Mouse (Mus musculus) limb, embryonic 12.5 days (tissue): ENCODE results near the gene Ttc4. TPM values are rescaled to one million over a fixed set of nuclear protein-coding genes. Genes with fewer than 3 reads are reported as not detected.
A peak's percentile ranks its signal among the peaks of the same experiment; 100 is the strongest.

Experiments used
- ATAC-seq: fragments of 200-750 bp; cut with Nextera tagmentation; 2 replicates; pipeline ENCODE4 v1.8.0; 2017; ENCODE audit warnings: low read depth, moderate TSS enrichment; ENCODE audit not compliant: insufficient number of reproducible peaks, insufficient read depth, low FRiP score, low TSS enrichment
- H3K27ac ChIP-seq: fragments of 300-500 bp; sonication (generic); 2 replicates; pipeline ENCODE4 v1.5.1; 2016; ENCODE audit warnings: mild to moderate bottlenecking, moderate library complexity
- H3K27me3 ChIP-seq: fragments of 300-500 bp; sonication (generic); 2 replicates; pipeline ENCODE4 v1.6.1; 2016; ENCODE audit warnings: mild to moderate bottlenecking, moderate library complexity
- H3K36me3 ChIP-seq: fragments of 300-500 bp; sonication (generic); 2 replicates; pipeline ENCODE4 v1.6.1; 2016; ENCODE audit warnings: mild to moderate bottlenecking, moderate library complexity
- H3K4me1 ChIP-seq: fragments of 300-500 bp; sonication (generic); replicated peaks from 2 replicates; pipeline ENCODE4 v1.6.1; 2016
- H3K4me2 ChIP-seq: fragments of 300-500 bp; sonication (generic); 2 replicates; pipeline ENCODE4 v1.6.1; 2016; ENCODE audit warnings: mild to moderate bottlenecking, moderate library complexity
- H3K4me3 ChIP-seq: fragments of 300-500 bp; sonication (generic); replicated peaks from 2 replicates; pipeline ENCODE4 v1.5.1; 2016; ENCODE audit warnings: mild to moderate bottlenecking
- H3K9ac ChIP-seq: fragments of 300-500 bp; sonication (generic); replicated peaks from 2 replicates; pipeline ENCODE4 v1.6.1; 2016; ENCODE audit warnings: mild to moderate bottlenecking, moderate library complexity
- H3K9me3 ChIP-seq: fragments of 300-500 bp; sonication (generic); 2 replicates; pipeline ENCODE4 v1.6.1; 2016; ENCODE audit warnings: mild to moderate bottlenecking, moderate library complexity
- WGBS: fragments of 180-500 bp; shearing (Covaris S2); methylation state at CpG from one replicate; pipeline ENCODE4 v1.1.7; 2016; 5-methylcytosine and 5-hydroxymethylcytosine counted together
- polyA plus RNA-seq: library from polyadenylated mRNA; unstranded; fragments of >200 nt; fragmentation: Nextera tagmentation; extraction: Ambion mirVana; gene quantifications from 2 replicates; pipeline ENCODE4 v1.2.1, GENCODE M21; 2016

Ttc4 gene
- 107 and 122 TPM in 2 replicates for polyA plus RNA-seq

GRCm38 (mm10) chr4:106678442-106679118 lies at the start of gene Ttc4:
Ttc4 (minus strand) TSS chr4:106678944.
- ATAC-seq = peak; percentile 96
- H3K4me3 ChIP-seq = peak within 1 kb of the TSS; percentile 87
- H3K4me1 ChIP-seq = peaks cover 5% of the 10 kb centered on the region
- peak within 1 kb of the TSS; percentile 83 for H3K9ac ChIP-seq
- H3K27ac ChIP-seq = peak within 1 kb of the TSS; percentile 69; the same call in 1 of the 2 replicates
- no peaks in the 10 kb centered on the region for H3K9me3 ChIP-seq
- WGBS = under 1% methylated on average over 43 of the region's 43 CpGs
- peaks cover 35% of the 10 kb centered on the region for H3K36me3 ChIP-seq
- H3K4me2 ChIP-seq = peak within 1 kb of the TSS; percentile 75
- H3K27me3 ChIP-seq = no peaks in the 10 kb centered on the region

GRCm38 (mm10) chr4:106720631-106721030 lies 41.9 kb upstream of the Ttc4 start:
- Histone ChIP-seq H3K27me3 (no peaks in the 10 kb centered on the region), H3K36me3 (no peaks in the 10 kb centered on the region), H3K9ac (no peak overlapping the region), H3K9me3 (no peaks in the 10 kb centered on the region), H3K4me1 (no peaks in the 10 kb centered on the region), H3K4me2 (no peak overlapping the region), H3K4me3 (no peak overlapping the region), H3K27ac (no peak overlapping the region)
- 92% methylated on average over 4 of the region's 4 CpGs for WGBS
- ATAC-seq = no peak

DNA sequence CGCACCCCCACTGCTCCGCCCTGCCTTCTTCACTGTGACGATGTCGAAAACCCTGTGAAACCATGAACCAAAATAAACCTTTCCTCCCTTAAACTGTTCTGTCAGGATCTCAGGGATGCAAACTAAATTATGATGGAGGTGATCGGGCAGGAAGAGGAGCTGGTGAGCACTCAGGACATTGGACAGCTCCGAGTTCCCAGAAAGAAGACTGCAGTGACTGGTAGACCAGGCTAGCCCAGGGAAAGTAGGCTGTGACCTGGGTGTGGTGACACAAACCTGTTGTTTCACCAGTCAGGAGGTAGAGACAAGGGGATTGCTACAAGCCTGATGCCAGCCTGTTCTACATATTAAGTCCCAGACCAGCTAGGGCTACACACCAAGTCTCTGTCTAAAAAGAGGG lies 34.9 kb upstream of the Ttc4 start:
- H3K9ac ChIP-seq = no peak overlapping the region
- H3K36me3 ChIP-seq = no peaks in the 10 kb centered on the region
- 0 out of 2 replicates have a peak, but pooled peaks cover 3% of the 10 kb centered on the region for H3K27me3 ChIP-seq
- H3K27ac ChIP-seq = no peak overlapping the region
- no peak overlapping the region for H3K4me3 ChIP-seq
- no peak overlapping the region for H3K4me2 ChIP-seq
- WGBS = 89% methylated on average over 6 of the region's 6 CpGs
- ATAC-seq = no peak
- H3K4me1 ChIP-seq = no peaks in the 10 kb centered on the region
- no peaks in the 10 kb centered on the region for H3K9me3 ChIP-seq

DNA sequence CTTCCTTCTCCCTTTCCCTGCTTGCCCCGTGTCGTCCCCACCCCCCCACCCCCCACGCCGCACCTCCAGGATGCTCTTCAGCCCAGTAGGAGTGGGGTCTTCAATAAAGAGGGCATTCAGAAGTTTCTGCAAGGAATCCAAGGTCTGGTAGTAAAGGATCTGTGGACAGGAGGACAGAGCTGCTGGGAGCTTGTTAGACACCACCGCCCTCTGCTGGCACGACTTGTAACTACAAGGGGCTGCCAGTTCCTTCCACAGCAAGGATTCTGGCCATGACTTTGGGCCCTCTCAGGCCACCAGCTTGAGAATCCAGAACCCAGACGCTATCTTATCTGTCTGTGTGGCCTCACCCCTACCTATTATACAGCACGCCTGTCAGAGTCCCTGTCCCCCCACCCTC lies 29.7 kb upstream of the Ttc4 start:
- H3K4me2 ChIP-seq = peak overlapping the region; percentile 41
- no peaks in the 10 kb centered on the region for H3K4me1 ChIP-seq
- H3K36me3 ChIP-seq = no peaks in the 10 kb centered on the region
- H3K4me3 ChIP-seq = no peak overlapping the region
- no peak overlapping the region for H3K27ac ChIP-seq
- ATAC-seq = no peak
- H3K9me3 ChIP-seq = no peaks in the 10 kb centered on the region
- H3K27me3 ChIP-seq = peaks cover 3% of the 10 kb centered on the region; the same call in 1 of the 2 replicates
- 4% methylated on average over 8 of the region's 8 CpGs for WGBS
- H3K9ac ChIP-seq = no peak overlapping the region

- no peak; the same call in 1 of the 2 replicates for ATAC-seq
- Histone ChIP-seq H3K27me3 (peaks cover 4% of the 10 kb centered on the region), H3K27ac (no peak overlapping the region), H3K4me2 (peak overlapping the region; percentile 41), H3K4me3 (no peak overlapping the region), H3K4me1 (no peaks in the 10 kb centered on the region), H3K9ac (no peak overlapping the region), H3K9me3 (no peaks in the 10 kb centered on the region), H3K36me3 (no peaks in the 10 kb centered on the region)
- 48% methylated on average over 5 of the region's 5 CpGs for WGBS
Observed at GRCm38 (mm10) chr4:106707957-106708356, 29.2 kb upstream of the Ttc4 start.

GRCm38 (mm10) chr4:106705096-106705665 lies 26.4 kb upstream of the Ttc4 start:
- H3K4me1 ChIP-seq = peaks cover 13% of the 10 kb centered on the region
- no peak overlapping the region for H3K4me2 ChIP-seq
- H3K27me3 ChIP-seq = peaks cover 10% of the 10 kb centered on the region
- no peak overlapping the region for H3K27ac ChIP-seq
- ATAC-seq = no peak
- no peaks in the 10 kb centered on the region for H3K36me3 ChIP-seq
- no peak overlapping the region; the same call in 1 of the 2 replicates for H3K9ac ChIP-seq
- H3K4me3 ChIP-seq = no peak overlapping the region
- no peaks in the 10 kb centered on the region for H3K9me3 ChIP-seq
- WGBS = 58% methylated on average over 8 of the region's 8 CpGs

DNA sequence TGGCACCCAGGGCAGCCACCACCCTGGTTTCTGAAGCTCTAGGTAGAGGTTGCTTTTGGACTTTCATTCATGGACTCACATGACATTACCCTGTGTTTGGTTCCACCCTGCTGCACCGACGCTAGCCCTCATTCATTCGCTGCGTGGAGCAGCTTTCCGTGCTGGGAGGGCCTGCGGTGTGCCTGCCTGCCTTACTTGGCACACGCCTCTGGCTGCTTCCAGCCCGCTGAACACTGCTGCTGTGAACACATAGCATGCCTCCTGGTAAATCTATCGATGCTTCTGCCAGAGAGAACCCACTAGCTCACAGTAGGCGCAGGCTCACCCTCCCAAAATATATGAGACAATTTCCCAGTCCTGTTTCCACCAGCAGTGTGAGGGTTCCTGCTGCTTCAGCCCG lies 25.7 kb upstream of the Ttc4 start:
- 77% methylated on average over 11 of the region's 11 CpGs for WGBS
- no peak overlapping the region for H3K4me3 ChIP-seq
- H3K4me1 ChIP-seq = peaks cover 20% of the 10 kb centered on the region
- no peak overlapping the region for H3K27ac ChIP-seq
- H3K9ac ChIP-seq = no peak overlapping the region
- no peak for ATAC-seq
- peaks cover 7% of the 10 kb centered on the region for H3K27me3 ChIP-seq
- no peak overlapping the region for H3K4me2 ChIP-seq
- H3K36me3 ChIP-seq = no peaks in the 10 kb centered on the region
- H3K9me3 ChIP-seq = no peaks in the 10 kb centered on the region

GRCm38 (mm10) chr4:106703956-106704355 lies 25.2 kb upstream of the Ttc4 start:
- H3K4me1 ChIP-seq = peaks cover 20% of the 10 kb centered on the region
- H3K27ac ChIP-seq = no peak overlapping the region
- H3K4me3 ChIP-seq = no peak overlapping the region
- no peak for ATAC-seq
- H3K9me3 ChIP-seq = no peaks in the 10 kb centered on the region
- WGBS = 79% methylated on average over 10 of the region's 10 CpGs
- no peak overlapping the region for H3K4me2 ChIP-seq
- no peaks in the 10 kb centered on the region for H3K36me3 ChIP-seq
- peaks cover 6% of the 10 kb centered on the region for H3K27me3 ChIP-seq
- H3K9ac ChIP-seq = no peak overlapping the region

- no peak for ATAC-seq
- Histone ChIP-seq H3K9ac (no peak overlapping the region), H3K4me2 (peak overlapping the region; percentile 28), H3K4me1 (peaks cover 20% of the 10 kb centered on the region), H3K27me3 (peaks cover 12% of the 10 kb centered on the region), H3K4me3 (no peak overlapping the region), H3K27ac (peak overlapping the region; percentile 51), H3K9me3 (no peaks in the 10 kb centered on the region), H3K36me3 (no peaks in the 10 kb centered on the region)
- WGBS = 36% methylated on average over 4 of the region's 4 CpGs
Observed at GRCm38 (mm10) chr4:106700798-106701197, 22.1 kb upstream of the Ttc4 start.

DNA sequence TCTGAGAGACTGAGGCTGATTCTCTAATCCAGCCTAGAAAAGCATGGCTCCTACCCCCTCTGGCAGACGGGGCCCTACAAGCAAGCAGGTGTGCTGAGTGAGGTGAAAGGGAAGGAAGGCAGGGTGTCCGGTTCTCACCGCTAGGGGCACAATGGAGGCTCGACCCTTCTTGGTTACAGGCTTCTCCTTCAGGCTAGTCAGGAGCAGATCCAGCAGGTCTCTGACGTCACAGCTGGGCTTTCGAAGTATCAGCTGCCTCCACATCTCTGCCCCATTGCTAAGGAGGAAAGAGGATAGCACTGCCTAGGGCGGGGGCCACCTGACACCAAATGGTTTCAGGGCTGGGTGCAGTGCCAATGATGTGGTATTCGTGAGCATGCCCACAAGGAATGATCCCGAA lies 21.2 kb upstream of the Ttc4 start:
- no peak overlapping the region for H3K4me3 ChIP-seq
- WGBS = 17% methylated on average over 9 of the region's 9 CpGs
- no peaks in the 10 kb centered on the region for H3K9me3 ChIP-seq
- H3K4me2 ChIP-seq = peak overlapping the region; percentile 28
- H3K4me1 ChIP-seq = peaks cover 20% of the 10 kb centered on the region
- ATAC-seq = peak; percentile 63; the same call in 1 of the 2 replicates
- H3K27me3 ChIP-seq = peaks cover 16% of the 10 kb centered on the region
- H3K9ac ChIP-seq = no peak overlapping the region
- H3K36me3 ChIP-seq = no peaks in the 10 kb centered on the region
- H3K27ac ChIP-seq = no peak overlapping the region

DNA sequence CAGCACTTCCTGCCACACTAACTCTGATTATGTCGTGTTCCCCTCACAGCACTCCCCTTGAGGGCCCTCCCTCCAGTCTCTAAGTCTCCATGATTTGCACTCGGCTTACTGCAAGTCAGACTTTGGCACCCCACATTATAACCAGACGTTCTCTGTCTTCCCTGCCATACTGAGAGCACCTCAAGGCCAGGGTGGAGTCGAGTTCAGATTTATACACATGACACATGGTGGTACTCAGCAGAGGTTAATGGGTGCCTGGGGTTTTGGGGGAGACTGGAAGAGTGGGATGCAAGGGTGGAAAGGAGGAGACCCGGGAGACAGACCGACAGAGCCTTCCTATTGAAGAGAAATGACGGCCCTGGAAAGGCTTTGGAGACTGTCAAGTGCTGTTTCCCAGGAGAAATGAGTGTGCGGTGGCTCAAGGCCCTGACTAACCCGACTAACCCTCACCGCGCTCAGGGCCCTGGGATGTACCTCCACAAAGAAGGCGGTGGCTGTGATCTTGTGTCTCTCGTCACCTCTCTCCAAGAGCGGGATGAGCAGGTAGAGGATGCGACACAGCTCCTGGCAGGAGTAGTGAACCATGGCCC lies 15.2 kb upstream of the Ttc4 start:
- H3K9me3 ChIP-seq = no peaks in the 10 kb centered on the region
- H3K36me3 ChIP-seq = no peaks in the 10 kb centered on the region
- 79% methylated on average over 15 of the region's 15 CpGs for WGBS
- H3K4me3 ChIP-seq = no peak overlapping the region
- H3K27ac ChIP-seq = no peak overlapping the region
- H3K4me2 ChIP-seq = no peak overlapping the region
- H3K27me3 ChIP-seq = peaks cover 17% of the 10 kb centered on the region
- no peak for ATAC-seq
- no peak overlapping the region for H3K9ac ChIP-seq
- H3K4me1 ChIP-seq = no peaks in the 10 kb centered on the region
